Mouse (Mus musculus): ENCODE results near the gene Adk.

DNA sequence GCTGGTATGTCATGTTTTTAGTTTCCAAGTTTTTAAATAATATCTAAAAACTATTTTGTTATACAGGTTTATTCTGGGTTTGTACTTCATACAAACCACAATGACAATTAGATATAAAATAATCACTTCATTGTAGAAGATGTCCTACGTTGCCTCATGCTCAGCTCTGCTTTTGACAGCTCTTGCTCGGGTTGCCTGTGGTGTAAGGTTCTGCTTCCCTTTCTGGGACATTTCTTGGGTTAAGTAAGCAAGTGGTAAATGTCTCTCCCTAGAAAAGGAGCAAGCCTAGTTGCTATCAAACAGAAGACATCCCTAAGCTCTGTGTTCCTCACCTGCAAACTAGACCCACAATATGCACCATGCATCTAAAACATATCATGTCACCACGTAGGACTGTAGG lies 140.4 kb downstream of the Adk start:
- TF ChIP-seq CTCF (IDR thresholded peaks at IDR 0.05; ENCODE audit: control insufficient read depth, insufficient read depth, low read length) (no peak), POLR2A (IDR thresholded peaks at IDR 0.05; ENCODE audit: borderline replicate concordance, control insufficient read depth, low read depth, low read length) (no peak)
